Mouse (Mus musculus): ENCODE data around the gene Rpl36a-ps1. TPM values are rescaled to one million over a fixed set of nuclear protein-coding genes. Genes with fewer than 3 reads are reported as not detected.

Gene Rpl36a-ps1
- total and polyA plus RNA-seq, 2 experiments from 2014 or later, result 8.2 TPM; not detected in 1

DNA sequence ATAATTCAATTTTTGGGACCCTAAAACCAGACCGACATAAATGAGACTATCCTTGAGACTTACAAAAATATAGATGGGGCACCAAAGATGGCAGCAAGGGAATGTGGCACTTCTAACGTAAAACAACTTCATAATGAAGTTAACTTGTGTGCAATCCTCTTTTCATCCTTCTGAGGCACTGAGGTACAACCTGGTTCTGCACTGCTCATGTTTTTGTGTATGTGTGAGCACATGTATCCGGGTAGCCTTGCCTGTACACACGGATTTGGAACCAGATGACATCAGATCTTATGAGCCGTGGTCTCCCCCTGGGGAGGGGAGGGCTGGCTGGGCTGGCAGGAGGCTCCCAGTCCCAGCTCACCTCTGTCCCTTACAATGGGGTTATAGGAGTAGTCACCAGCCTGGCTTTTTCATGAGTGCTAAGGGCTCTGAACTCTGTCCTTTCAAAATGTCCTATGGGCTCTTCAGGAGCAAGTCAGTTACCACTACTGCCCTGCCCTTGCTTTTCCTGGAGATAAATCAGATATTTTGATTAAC lies 37.3 kb upstream of the Rpl36a-ps1 start:
- H3K9ac ChIP-seq, result no peak overlapping the region
- no peaks in the 10 kb centered on the region for H3K4me1 ChIP-seq (ENCODE audit: insufficient read depth)
- TF ChIP-seq CTCF (IDR thresholded peaks at IDR 0.05; ENCODE audit: low read depth), result no peak
- H3K27me3 ChIP-seq (ENCODE audit: insufficient read depth, low read length), result no peaks in the 10 kb centered on the region
- H3K27ac ChIP-seq (ENCODE audit: low read depth, low read length), result no peak overlapping the region
- H3K4me3 ChIP-seq (ENCODE audit: low read depth, low read length), result no peak overlapping the region
- no peak overlapping the region for H3K4me2 ChIP-seq (ENCODE audit: low read depth)
- H3K36me3 ChIP-seq (ENCODE audit: insufficient read depth), result peaks cover 3% of the 10 kb centered on the region; the same call in 1 of the 2 replicates
- ATAC-seq, result no peak
- DNase-seq, result no peak
- no peaks in the 10 kb centered on the region for H3K9me3 ChIP-seq (ENCODE audit: low read length)
- WGBS, result 85% methylated on average over 5 of the region's 5 CpGs

DNA sequence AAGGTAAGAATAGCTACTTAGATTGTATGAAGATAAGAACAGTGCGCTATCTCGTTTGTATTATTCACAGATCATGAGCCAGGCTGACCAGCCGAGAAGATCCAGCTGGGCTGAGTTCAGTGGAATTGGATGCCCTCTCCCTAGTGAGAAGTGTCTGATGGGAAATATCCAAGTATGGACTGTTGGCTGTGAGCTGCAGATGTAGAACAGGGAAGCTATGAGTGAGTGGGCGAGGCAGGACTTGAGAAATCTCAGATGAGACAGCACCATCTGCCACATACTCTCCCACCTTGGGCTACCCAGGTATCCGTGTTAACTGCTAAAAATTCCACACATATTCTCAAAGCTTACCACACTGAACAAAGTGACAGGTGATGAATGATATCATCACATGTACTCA lies 35.9 kb upstream of the Rpl36a-ps1 start:
- no peak; the same call in 1 of the 2 replicates for ATAC-seq

DNA sequence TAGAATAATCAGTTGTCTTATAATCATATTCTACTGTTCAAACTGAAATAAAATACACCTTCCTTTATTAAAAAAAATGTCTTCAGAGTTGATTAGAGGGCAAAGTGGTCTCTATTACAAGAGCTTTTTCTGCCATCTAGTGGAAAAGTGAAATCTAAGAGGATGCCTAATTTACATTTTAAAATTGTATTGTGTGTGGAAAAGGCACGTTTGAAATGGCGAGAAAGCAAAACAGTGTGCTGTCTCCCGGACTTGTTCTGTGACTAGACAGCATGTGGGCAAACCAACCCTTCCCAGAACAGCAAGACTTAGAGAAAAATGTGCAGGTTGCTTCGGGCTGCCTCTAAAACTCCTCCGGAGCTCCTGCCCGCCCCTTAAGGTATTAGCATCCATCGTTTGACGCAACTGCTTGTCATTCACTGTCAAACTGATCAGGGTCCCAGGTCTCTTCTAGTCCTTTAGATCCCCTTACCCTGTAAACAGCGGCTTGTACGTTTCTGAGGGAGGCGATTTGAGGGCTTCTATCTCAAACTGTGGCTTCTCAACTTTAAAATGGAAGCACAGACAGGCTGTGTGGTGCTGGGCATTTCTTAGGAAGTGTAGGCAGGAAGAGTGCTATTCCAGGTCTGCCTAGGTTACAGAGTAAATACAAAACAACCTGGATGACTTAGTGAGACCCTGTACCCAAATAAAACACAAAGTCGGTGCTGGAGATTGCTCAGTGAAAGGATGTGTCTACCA lies 28.4 kb upstream of the Rpl36a-ps1 start:
- ATAC-seq (peak; percentile 69), DNase-seq (peak; percentile 56)
- Histone ChIP-seq H3K4me3 (ENCODE audit: low read depth, low read length) (peak overlapping the region; percentile 35), H3K27me3 (ENCODE audit: insufficient read depth, low read length) (no peaks in the 10 kb centered on the region), H3K9me3 (ENCODE audit: low read length) (no peaks in the 10 kb centered on the region), H3K4me2 (ENCODE audit: low read depth) (peak overlapping the region; percentile 52), H3K9ac (peak overlapping the region; percentile 28), H3K4me1 (ENCODE audit: insufficient read depth) (no peaks in the 10 kb centered on the region), H3K27ac (ENCODE audit: low read depth, low read length) (no peak overlapping the region), H3K36me3 (ENCODE audit: insufficient read depth) (no peaks in the 10 kb centered on the region)
- peak; percentile 58 for TF ChIP-seq CTCF (IDR thresholded peaks at IDR 0.05; ENCODE audit: low read depth)
- WGBS, result 37% methylated on average over 12 of the region's 12 CpGs

More for the DNA sequence above, 35.9 kb upstream of the Rpl36a-ps1 start:
- DNase-seq, result no peak
- no peak overlapping the region for H3K27ac ChIP-seq (ENCODE audit: low read depth, low read length)
- no peak for TF ChIP-seq CTCF (IDR thresholded peaks at IDR 0.05; ENCODE audit: low read depth)
- H3K36me3 ChIP-seq (ENCODE audit: insufficient read depth), result peaks cover 2% of the 10 kb centered on the region; the same call in 1 of the 2 replicates
- H3K4me1 ChIP-seq (ENCODE audit: insufficient read depth), result no peaks in the 10 kb centered on the region
- no peaks in the 10 kb centered on the region for H3K27me3 ChIP-seq (ENCODE audit: insufficient read depth, low read length)
- H3K4me3 ChIP-seq (ENCODE audit: low read depth, low read length), result no peak overlapping the region
- 81% methylated on average over 5 of the region's 5 CpGs for WGBS
- H3K9ac ChIP-seq, result no peak overlapping the region
- no peaks in the 10 kb centered on the region for H3K9me3 ChIP-seq (ENCODE audit: low read length)
- H3K4me2 ChIP-seq (ENCODE audit: low read depth), result no peak overlapping the region

DNA sequence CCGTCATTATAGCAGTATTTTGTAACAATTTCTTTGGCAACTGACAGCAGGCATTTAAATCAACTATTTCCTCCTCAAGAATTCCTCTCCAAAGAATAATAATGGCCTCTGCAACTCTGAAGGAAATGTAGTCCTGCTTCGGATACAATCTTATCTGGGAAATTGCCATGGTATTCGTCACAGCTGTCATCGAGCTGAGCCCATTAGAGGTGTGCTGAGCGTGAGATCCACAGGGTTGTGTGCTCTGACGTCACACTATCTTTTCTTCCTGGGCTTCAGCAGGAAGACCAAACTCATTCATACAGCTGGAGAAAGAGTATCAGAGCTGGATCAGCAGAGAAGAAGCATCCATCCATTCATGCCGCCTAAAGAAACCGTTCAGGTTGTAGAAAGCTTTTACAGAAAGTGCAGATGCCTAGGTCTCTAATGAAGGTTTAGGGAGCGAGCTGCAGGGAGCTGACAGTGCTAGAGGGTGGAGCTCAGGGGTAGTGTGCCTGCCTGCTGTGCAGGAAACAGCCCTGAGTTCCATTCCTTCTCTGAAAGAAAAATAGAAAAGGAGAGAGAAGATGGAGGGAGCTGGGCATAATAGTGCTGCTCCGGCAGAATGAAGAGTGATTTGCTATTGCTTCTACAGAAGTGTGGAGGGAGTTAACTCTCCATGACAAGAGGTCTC lies 25.2 kb upstream of the Rpl36a-ps1 start:
- Histone ChIP-seq H3K4me2 (ENCODE audit: low read depth) (no peak overlapping the region), H3K4me1 (ENCODE audit: insufficient read depth) (no peaks in the 10 kb centered on the region), H3K27me3 (ENCODE audit: insufficient read depth, low read length) (no peaks in the 10 kb centered on the region), H3K4me3 (ENCODE audit: low read depth, low read length) (no peak overlapping the region), H3K9ac (no peak overlapping the region), H3K9me3 (ENCODE audit: low read length) (no peaks in the 10 kb centered on the region), H3K27ac (ENCODE audit: low read depth, low read length) (no peak overlapping the region), H3K36me3 (ENCODE audit: insufficient read depth) (no peaks in the 10 kb centered on the region)
- 61% methylated on average over 10 of the region's 10 CpGs for WGBS
- no peak for TF ChIP-seq CTCF (IDR thresholded peaks at IDR 0.05; ENCODE audit: low read depth)
- ATAC-seq (no peak), DNase-seq (no peak)

DNA sequence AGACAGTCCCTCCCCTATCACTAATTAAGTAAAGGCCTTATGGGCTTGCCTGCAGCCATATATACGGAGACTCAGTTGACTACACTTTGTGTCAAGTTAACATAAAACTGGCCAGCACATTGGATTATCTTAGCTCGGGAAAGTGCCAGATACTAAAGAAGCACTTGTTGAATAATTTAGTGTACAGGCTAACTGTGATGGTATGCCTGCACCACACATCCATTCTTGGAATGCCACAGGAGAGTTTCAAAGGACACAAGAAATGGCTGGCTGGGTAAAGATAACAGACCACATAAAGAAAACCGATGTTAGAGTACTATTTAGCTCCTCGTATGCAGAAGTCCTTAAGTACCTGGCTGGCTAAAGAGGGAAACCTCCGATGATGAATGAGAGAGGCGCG lies 24.6 kb upstream of the Rpl36a-ps1 start:
- DNase-seq (no peak), ATAC-seq (no peak)
- TF ChIP-seq CTCF (IDR thresholded peaks at IDR 0.05; ENCODE audit: low read depth), result no peak
- Histone ChIP-seq H3K36me3 (ENCODE audit: insufficient read depth) (no peaks in the 10 kb centered on the region), H3K9me3 (ENCODE audit: low read length) (no peaks in the 10 kb centered on the region), H3K9ac (no peak overlapping the region), H3K27me3 (ENCODE audit: insufficient read depth, low read length) (no peaks in the 10 kb centered on the region), H3K4me2 (ENCODE audit: low read depth) (no peak overlapping the region), H3K4me1 (ENCODE audit: insufficient read depth) (no peaks in the 10 kb centered on the region), H3K27ac (ENCODE audit: low read depth, low read length) (no peak overlapping the region), H3K4me3 (ENCODE audit: low read depth, low read length) (no peak overlapping the region)
- 73% methylated on average over 7 of the region's 7 CpGs for WGBS

DNA sequence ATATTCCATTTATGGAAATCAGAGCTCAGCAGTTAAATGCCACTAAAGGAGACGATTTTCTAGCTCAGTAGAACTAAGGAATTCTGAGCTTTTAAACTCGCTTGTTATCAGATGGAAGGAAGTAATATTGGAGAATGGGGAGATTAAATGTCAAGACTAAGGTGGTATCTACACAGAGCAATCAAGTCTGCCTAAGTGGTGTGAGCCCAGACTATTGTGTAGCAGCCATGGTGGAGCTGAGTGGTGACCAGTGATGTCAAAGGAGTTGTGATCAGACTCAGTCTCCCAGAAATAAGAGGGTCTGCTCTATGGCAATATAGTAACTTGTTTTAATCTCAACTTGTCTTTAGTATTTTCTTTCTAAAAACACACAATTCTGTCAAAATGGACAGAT lies 16.8 kb upstream of the Rpl36a-ps1 start:
- DNase-seq, result no peak
- H3K27ac ChIP-seq (ENCODE audit: low read depth, low read length), result no peak overlapping the region

More for the DNA sequence above, 16.8 kb upstream of the Rpl36a-ps1 start:
- ATAC-seq, result no peak
- no peak overlapping the region for H3K4me3 ChIP-seq (ENCODE audit: low read depth, low read length)
- H3K4me1 ChIP-seq (ENCODE audit: insufficient read depth), result no peaks in the 10 kb centered on the region
- no peak overlapping the region for H3K4me2 ChIP-seq (ENCODE audit: low read depth)
- TF ChIP-seq CTCF (IDR thresholded peaks at IDR 0.05; ENCODE audit: low read depth), result no peak
- H3K36me3 ChIP-seq (ENCODE audit: insufficient read depth), result no peaks in the 10 kb centered on the region
- H3K27me3 ChIP-seq (ENCODE audit: insufficient read depth, low read length), result no peaks in the 10 kb centered on the region
- H3K9ac ChIP-seq, result no peak overlapping the region
- 46% methylated on average over 2 of the region's 2 CpGs for WGBS
- no peaks in the 10 kb centered on the region for H3K9me3 ChIP-seq (ENCODE audit: low read length)

Measured in forebrain, postnatal 0 days (tissue).